Mouse (Mus musculus) 416B (cell line): Measurements from ENCODE around the gene Spdl1.
A peak's percentile ranks its signal among the peaks of the same experiment; 100 is the strongest.

Experiments used
- DNase-seq: peaks from one replicate; pipeline ENCODE4 v3.0.0; 2011; ENCODE audit warnings: low read depth

Spdl1 gene

DNA sequence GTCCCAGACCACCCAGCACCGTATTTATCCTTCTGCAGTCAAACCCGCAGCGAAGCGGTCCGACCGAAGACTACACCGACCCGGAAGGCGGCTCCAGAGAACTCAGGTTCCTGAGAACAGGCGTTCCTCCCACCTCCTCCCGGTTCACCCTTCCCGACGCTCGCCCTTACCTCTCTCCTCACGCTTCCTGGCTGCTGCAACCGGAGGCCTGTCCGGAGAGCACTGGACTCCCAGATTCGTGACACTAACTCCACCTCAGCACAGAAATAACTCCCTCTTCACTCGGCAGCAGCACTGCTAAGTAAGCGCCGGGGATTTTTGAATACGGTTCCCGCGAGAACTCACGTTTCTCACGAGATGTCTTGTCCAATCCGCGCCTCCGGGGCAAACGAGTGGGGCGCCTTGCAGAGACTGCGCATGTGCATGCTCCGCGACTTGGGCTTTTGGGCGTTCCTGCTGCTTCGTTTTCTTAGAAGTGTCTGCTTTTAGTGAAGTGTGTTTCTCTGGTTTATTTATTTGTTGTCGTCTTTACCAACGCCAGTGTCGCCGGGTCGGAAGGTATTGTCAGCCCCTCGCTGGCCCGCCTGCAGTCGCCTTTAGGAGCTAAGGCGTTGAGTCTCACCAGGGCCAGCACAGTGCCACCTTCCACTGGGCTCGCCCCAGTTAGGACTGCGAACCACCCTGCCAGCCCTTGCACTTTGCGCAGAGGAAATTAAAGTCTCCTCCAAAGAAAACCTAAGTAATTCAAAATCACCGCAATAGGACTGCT lies at the start of gene Spdl1:
TSS of gene Spdl1 (minus strand) at position 324 of the 769 bp plus-strand sequence.
- DNase-seq, result peak; percentile 97

DNA sequence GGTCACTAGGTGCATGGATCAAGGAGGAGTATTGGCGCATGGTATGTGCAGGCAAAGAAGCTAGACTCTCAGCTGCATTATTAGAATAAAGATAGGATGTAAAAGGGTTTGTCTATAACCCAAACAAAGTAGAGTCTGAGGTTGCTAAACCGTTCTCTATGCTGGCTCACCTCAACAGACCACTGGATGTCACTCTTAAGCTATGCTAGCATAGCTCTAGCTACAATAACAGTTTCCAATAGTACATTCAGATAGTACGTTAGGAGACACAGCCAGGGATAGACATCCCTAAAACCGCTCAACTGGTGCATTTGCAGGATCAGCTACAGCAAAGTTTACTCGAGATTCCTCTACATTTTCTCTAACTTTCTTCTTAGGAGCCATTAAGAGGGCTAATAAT lies 48.1 kb upstream of the Spdl1 start:
- DNase-seq, result peak; percentile 32

DNA sequence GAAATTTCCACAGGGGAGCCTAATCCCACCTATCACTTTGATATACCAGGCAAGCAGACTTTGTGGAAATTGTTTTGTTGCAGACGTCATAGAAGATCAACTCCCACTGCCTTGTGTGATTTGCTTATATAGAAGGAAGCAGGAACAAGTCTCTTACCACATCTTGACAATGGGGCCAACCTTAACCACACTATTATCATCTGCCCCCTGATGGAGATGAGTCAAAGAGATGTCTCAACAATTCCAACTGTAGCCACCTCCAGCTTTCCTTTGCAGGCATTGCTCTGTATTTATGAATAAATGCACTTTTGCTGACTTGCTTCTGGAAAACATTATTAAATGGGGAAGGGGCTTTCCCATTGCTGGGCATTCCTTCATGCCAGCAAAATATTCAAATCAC lies 46.2 kb upstream of the Spdl1 start:
- DNase-seq, result peak; percentile 79

DNA sequence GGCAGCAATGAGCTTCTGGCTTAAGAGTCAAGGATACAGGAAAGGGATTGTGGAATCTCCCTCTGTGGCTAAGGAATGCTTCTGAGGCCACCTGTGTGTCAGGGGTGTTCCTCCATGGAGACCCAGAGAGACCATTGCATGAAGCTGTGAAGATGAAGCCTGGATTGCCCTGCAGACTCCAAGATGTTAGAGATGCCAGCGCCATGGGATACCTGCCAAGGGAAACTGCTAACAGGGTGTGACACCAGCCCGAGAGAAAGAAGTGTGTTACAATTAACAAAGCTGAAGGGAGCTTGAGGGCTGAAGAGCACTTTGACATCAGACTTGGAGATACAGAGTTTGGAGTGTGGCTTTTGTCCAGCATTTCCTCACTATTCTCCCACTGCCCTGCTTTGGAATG lies 40.4 kb upstream of the Spdl1 start:
- no peak for DNase-seq

DNA sequence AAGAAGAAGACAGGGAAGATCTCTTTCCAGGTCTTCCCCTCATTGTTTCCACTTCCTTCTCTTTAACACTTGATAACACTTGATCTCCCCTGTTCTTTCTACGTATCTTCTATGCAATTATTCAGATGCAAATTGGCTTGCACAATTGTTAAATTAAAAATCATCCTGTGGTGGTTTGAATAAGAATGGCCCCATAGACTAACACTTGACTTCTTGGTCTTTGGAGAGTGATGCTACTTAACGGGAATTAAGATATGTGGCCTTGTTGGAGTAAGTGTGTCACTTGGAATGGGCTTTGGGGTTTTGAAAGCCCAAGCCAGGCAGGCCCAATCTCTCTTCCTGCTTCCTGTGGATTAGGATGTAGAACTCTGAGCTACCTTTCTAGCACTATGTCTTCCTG lies 39.0 kb upstream of the Spdl1 start:
- DNase-seq, result no peak

DNA sequence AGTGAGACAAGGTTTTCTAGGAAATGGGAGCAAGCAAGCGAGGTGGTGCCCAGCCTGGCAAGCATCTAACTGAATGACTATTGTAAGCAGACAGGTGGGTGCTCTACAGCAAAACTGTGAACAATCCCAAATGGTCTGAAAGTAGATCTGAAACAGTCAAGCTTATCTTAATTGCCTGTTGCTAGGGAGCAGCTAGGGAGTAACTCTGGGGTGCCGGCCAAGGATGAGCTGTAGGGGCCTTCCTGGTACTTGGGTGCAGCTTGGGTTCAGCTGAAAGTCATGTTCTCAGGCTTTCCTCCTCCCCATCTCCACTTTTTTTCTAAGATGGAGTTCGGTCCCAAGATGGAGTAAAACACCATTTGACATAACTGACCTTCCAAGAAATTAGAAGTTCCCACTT lies 38.5 kb upstream of the Spdl1 start:
- no peak for DNase-seq

DNA sequence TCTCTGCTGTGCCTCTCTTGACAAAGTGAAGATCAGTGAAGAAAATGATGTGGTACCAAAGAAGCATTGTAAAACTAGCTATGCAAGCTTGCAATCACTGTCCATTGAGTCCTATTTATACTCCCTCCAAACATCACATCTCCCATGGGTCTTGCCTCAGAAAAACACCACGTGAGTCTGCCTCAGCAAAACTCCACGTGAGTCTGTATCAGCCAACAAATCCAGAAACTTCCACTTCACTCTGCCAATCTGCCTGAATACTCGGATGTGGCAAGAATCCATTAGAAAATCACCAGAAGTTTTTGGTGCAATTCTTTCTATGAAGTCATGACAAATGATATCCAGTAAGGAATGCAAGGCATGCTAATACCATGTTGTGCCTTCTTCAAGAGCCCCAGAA lies 38.0 kb upstream of the Spdl1 start:
- no peak for DNase-seq

DNA sequence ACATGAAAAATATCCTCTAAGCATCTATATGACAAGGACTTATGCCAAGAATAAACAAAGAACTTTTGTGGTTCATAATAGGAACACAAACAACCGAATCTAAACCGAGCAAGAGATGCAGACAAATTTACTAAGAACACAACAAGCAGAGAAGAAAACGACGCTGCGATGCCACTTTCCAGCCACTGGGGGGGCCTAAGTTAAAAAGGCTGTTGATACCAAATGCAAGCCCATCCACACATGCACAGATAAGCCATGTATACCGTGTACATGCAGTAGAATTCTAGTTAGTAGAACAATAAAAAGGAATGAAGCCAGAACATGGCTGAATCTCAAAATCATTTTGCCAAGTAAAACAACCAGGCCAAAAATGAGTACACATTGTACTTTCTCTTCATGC lies 35.2 kb upstream of the Spdl1 start:
- DNase-seq, result peak; percentile 11

DNA sequence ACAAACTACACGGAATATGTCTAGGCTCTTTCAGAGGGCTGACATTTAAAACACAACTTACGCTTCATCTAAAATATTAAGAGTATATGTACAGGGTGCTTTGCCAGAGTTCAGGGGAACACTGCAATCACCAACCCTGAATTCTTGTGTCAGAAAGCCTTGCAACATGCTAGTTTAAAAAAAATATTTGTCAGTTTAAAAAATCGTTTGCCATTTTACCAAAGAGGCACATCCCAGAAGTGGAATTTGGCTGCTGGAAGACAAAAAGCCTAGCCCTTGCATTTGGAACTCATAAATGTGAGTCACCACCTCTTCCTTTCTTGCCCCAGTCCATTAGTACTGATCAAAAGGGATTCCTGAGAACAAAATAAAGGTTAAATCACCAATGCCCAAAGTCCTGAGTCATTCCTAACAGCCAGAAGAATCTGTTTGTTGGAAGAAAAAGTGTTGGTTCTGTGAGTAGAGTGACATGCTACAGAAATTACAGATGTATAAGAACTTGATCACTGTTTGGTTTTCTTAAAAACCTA lies 32.4 kb upstream of the Spdl1 start:
- DNase-seq, result no peak

DNA sequence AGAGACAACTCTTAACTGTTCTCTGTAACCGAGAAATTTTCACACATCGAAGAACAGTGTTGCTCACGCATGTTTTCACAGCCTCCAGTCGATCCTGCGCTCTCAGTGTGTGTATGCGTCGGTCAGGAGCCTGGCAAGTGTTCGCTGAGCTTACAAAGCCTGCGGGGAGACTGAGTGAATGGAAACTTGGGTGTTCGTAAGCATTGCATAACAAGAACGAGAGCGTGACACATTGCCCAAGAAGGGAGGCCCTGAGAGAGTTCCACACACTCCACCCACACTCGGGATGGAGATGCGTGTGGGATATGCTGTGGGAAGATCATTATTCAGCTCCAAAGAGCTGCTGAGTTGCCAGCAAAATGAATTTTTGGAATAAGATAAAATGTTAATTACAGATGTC lies 31.7 kb upstream of the Spdl1 start:
- DNase-seq, result no peak

DNA sequence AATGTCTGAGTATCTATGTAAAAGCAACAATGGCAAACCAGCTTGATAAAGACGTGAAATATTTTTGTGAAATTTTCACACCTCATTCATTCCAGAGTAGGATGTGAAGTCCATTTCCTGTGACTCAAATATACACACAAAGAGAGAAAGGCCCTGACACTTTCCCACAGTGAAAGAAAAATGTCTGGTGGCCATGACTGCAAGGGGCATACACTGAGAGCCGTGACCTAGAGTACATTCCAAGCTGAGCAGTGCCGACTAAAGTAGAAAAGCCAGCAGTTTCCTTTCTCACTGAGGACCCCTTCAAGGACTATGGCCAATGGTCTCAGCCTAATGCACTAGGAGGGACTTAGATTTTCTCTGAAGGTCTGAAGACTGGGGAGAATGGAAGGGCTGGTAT lies 23.2 kb upstream of the Spdl1 start:
- no peak for DNase-seq

DNA sequence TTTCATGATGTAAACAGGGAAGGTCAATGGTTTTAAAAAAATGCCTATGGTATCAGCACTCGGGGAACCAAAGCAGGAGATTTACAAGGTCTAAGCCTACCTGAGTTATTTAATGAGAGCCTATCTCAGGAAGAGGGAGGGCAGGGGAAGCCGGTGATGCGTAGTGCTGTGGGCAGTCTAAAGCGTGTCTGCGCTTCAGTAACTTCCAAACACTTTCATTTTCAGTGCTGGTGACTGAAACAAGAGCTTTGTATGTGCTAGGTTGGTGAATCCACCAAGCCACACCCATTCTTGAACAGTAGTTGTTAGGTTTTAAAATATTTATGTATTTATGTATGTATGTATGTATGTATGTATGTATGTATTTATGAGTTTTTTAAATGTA lies 12.8 kb upstream of the Spdl1 start:
- DNase-seq, result peak; percentile 24

DNA sequence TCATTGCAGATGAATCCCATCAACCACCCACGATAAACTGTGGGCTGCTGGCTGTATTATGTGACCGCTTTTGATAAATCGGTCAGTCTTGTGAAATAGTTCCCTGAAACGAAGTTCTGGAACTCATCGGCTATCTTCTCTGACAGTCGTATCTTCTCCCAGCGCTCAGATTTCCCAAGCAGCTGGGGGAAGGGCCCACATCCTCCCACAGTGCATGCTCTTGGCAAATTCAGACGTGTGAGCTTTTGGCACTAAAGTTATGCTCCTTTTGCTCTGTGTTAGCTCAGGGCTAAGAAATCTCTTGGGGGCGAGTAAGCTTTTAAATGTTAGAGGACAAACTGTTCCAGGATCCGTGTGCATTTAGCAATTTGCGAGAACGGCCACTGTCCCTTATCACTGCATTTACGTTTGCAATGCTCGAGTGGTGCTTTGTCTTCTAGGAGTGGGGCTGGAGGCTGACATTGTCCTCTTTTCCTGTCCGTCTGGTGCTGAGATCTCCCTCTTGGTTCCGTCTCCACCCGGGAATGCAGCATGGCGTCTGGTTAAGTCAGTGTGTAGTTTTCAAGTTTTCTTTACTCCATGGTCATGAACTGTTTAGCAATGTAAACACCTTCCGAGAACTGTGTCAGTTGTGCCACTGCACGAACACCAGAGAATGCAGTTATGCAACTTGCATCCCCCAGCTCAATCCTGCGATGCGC lies 12.3 kb upstream of the Spdl1 start:
- peak; percentile 13 for DNase-seq

DNA sequence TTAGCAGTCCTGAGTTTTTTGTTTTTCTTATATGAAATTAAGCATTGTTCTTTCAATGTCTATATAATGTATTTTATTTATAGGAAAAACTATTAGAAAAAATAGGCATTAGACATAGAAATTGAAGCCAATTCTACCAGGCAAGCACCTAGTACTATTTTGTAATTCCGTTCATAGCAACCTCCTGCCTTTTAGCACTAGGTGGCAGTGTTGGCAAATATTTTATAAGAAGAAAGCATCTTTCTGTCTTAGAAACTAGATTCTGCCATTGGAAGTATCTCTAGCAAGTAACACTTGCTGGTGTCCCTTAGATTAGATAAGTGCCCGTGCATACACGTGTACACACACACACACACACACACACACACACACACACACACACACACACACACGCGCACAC lies 10.1 kb upstream of the Spdl1 start:
- DNase-seq, result peak; percentile 69

DNA sequence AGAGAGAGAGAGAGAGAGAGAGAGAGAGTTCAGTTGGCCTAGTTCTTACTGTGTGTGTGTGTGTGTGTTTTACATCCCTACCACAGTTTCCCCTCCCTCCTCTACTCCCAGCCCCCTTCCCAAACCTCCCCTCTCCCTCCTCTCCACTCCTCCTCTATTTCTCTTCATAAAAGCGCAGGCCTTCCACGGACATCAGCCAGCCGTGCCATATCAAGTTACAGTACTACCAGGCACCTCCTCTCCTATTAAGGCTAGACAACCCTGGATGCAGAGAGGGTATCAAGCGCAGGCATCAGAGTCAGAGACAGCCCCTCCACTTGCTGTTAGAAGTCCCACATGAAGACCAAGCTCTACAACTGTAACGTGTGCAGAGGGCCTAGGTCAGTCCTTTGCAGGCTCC lies 6.8 kb upstream of the Spdl1 start:
- DNase-seq, result no peak

DNA sequence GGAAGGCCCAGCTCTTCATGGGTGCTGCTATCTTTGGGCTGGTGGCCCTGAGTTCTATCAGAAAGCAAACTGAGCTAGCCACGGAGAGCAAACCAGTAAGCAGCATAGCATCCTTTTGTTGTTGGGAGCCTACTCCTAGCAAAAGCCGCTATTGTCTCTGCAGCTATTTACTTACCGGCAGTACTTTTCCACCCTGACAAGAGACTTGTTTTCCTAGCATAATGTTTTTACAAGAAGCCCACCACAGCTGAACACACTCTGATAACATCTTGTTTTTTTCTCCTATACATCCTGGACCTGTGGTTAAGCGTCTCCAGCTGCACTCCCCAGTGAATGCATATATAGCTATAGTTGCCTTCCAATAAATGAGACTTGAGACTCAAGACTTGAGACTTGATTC lies 5.6 kb upstream of the Spdl1 start:
- no peak for DNase-seq

DNA sequence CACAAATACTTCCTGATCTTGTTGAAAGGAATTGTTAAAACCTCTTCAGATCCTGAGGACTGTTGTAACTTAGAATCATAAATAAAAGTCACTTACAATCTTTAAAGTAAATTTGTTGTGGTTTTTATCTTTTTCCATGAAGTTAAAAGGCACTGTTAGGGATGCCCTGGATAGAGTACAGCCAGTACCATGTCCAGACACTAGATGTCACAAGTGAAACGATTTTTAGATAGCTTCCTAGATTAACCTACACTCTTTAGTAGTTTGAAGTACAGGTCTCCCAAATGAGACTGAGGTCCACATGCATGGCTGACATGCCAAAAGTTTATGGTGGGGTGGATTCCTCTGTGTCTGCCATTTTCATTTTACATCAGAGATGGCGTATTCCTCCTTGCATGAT lies 2.8 kb upstream of the Spdl1 start:
- DNase-seq, result peak; percentile 38

DNA sequence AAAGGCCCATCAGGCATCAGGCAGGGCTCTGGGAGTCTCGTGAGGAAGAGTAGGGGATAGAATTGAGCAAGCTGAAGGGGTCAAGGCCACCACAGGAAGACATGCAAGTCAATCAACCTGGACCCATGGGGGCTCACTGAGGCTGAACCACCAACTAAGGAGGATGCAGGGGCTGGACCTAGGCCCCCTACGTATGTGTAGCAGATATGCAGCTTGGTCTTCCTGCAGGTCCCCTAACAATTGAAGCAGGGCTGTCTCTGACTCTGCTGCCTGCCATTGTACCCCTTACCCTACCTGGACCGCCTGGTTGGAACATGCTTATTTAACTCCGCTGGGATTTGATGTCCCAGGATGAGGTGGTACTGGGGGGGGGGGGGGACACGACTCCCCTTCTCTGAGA lies 763 bp downstream of the Spdl1 start:
- peak; percentile 12 for DNase-seq

DNA sequence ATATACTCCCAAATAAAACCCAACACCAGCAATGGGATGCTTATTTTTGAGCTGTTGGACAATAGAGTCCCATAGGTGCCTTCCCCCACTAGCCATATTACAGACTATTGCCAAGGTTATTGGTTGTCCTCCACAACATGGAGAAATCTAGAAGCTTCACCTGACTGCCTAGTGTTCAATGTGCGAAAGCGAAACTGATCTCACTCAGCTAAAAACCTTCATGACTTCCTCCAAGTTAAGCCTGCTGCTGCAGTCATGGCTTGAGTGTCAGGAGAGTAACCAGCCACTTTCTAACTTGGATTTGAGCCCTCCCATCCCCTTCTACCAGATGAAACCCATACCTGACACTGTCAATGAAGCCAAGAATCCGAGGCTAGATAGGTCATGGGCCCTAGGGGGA lies 5.6 kb downstream of the Spdl1 start:
- DNase-seq, result no peak

DNA sequence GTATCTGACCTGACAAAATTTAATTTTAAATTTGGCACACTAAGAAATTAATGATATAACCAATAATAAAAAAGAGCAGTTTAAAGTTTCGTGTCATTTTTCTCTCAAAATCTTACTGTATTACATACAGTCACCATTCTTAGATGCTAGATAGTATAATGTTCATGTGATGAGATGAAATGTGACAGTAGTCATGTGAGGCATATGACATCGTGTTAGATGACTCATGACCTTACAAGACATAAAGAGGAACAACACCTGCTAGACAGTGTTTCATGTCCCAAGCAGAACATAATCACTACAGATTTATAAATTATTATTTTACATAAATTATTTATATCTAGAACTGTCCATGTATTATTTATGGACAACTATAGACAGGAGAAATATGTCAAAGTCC lies 6.5 kb downstream of the Spdl1 start:
- DNase-seq, result peak; percentile 60

DNA sequence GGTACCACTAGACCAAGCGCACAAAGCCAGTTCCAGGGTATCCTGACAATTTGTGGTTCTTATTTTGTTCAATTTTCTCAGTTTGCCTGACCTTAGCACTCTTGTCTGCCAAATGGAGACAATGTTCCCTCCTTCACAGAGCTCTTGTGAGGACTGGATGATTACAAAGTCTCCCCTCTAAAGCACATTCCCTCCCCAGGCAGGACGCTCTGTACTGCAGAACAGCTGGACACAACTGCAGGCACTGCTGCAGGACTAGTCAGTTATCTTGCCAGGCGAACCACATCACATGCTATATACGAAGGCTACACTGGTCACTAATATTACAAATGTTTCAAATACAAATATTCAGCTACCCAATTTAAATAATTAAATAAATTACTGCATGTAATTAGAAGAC lies 8.7 kb downstream of the Spdl1 start:
- DNase-seq, result no peak

DNA sequence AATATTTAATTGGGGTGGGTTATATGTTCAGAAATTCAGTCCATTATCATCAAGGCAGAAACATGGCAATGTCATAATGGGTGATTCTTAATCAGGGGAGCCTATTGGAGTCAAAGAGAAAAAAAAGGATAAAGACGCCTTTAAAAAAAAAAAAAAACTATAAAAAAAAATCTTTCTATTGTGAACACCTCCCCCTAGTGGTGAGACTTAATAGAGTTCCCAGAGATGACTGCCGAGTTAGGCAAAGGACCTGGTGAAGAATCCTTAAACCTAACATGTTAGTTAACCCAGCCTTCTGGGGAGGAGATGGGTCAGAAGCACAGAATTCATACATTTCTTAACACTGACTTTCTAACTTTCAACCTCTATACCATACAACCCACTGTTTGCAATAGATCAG lies 18.7 kb downstream of the Spdl1 start:
- peak; percentile 67 for DNase-seq

DNA sequence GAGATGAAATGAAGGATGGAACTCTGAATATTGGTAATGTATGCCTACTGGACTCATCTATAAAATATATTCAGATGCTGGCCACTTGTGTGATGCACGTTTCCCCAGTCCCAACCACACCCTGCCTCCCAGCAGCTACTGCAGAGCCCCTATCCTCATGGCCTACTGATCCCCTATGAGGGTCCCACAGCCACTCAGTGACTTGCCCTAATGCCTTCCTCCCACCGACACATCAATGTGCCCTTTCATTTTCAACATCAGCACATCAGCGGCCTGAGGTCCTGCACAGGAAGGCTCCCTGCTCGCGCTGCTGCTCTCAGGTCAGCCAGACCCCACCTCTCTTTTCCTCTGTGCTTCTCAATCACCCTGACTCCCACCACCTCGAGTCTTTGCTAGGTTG lies 19.1 kb downstream of the Spdl1 start:
- DNase-seq, result no peak

DNA sequence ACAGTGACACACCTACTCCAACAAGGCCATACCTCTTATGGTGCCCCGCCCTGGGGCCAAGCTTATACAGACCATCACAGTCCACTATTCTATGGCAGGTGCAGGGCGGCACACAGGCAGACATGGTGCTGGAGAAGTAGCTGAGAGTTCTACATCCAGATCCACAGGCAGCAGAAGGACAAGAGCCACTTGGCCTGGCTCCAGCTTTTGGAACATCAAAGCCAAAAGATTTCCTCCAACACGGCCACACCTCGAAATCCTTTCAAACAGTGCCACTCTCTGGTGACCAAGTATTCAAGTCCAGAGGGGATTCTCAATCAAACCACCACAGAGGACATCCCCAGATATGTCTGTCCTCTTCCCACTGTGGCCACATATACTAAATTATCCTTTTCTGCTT lies 28.4 kb downstream of the Spdl1 start:
- DNase-seq, result peak; percentile 11
